Mouse (Mus musculus) frontal cortex, postnatal 25 days (tissue): ENCODE data around the gene Lsm6.

Source experiments
- DNase-seq, 2 experiments: peaks; one replicate each; pipeline ENCODE4 v3.0.0; 2022; ENCODE audit warnings: low spot score in 2 of 2

Lsm6 gene

GRCm38 (mm10) chr8:78806006-78806405 lies 14.9 kb downstream of the Lsm6 start:
- DNase-seq, result no peak

GRCm38 (mm10) chr8:78801201-78801600 lies 19.7 kb downstream of the Lsm6 start:
- no peak for DNase-seq

GRCm38 (mm10) chr8:78798671-78799070 lies 22.3 kb downstream of the Lsm6 start:
- DNase-seq, result no peak

DNA sequence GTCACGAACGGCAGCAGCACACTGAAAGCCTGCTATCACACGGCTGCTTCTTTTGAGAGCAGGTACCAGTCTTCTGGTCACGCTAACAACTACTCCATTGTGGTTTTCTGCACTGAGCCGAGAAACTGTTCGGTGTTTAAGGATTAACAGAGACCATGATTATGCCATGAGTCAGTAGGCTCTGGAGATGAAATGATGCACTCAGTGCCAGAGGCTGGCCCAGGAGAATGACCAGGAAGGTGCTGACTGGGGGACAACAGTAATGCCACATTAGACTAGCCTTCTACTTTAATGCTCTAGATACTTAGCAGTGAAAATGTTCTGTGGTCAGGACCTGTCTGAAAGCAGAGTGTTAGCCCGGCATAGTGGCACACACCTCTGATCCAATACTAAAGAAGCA lies 23.0 kb downstream of the Lsm6 start:
- DNase-seq, result no peak

DNA sequence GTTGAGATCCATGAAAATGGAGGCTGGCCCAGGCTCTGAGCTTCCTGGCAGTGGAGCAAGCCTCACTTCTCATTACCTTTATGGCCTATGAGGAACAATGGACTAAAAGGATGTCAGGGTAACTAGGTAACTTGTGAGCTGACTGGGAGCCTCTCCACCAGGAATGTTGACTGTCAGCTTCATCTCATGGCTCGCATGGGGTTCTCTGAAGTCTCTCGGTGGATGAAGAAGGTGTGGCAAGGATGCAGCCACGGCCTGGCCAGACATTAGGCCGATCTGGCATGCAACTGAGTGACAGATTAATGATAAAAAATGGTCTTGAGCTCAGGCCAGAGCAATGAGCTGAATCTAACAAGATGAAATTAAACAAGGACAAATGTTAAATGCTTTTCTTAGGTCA lies 27.7 kb downstream of the Lsm6 start:
- no peak for DNase-seq

- no peak for DNase-seq
Measured at GRCm38 (mm10) chr8:78776816-78777215, 44.1 kb downstream of the Lsm6 start.

- DNase-seq, result no peak
Measured at GRCm38 (mm10) chr8:78771256-78771655, 49.7 kb downstream of the Lsm6 start.

DNA sequence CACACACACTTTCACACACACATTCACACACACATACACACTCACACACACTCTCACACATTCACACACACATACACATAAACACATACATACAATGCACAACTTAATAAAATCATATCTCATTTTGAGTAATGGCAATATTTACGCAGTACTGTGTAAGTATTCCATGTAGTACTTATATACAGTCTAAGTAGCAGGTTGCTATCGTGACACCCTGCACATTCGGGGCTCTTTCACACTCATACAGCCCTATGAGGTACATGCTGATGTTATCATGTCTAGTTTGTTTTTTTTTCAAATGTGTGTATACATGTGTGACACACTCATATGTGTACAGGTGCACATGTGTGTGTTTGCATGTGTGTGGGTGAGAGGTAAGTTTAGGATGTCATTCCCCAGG lies 50.4 kb downstream of the Lsm6 start:
- DNase-seq, result no peak

- no peak for DNase-seq
Measured at GRCm38 (mm10) chr8:78765556-78765955, 55.4 kb downstream of the Lsm6 start.

- DNase-seq, result no peak
Measured at GRCm38 (mm10) chr8:78764976-78765375, 56.0 kb downstream of the Lsm6 start.

- no peak for DNase-seq
Measured at GRCm38 (mm10) chr8:78759139-78759538, 61.8 kb downstream of the Lsm6 start.

- DNase-seq, result no peak
Measured at GRCm38 (mm10) chr8:78754986-78755385, 66.0 kb downstream of the Lsm6 start.
